Mouse (Mus musculus) 3T3-L1 (cell line): ENCODE data around the gene Bace1.

ENCODE experiments used
- DNase-seq: peaks from one replicate; pipeline ENCODE4 v3.0.0-alpha.2; 2015; ENCODE audit warnings: low read depth, low spot score

Gene Bace1

DNA sequence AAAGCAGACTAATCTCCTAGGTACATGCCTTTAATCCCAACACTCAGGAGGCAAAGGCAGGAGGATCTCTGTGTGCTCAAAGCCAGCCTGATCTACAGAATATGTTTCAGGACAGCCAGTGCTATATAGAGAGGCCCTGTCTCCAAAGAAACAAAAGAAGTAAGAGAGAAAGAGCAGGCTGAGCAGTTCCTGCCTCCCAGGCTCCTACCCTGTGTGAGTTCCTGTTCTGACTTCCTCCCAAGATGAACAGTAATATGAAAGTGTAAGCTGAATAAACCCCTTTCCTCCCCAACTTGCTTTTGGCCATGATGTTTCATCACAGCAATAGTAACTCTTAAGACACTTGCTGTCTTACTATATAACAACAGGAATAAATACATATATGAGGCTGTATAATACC, 55.3 kb downstream of the Bace1 start:
- DNase-seq: no peak

GRCm38 (mm10) chr9:45905196-45905595, 66.8 kb downstream of the Bace1 start:
- no peak for DNase-seq

DNA sequence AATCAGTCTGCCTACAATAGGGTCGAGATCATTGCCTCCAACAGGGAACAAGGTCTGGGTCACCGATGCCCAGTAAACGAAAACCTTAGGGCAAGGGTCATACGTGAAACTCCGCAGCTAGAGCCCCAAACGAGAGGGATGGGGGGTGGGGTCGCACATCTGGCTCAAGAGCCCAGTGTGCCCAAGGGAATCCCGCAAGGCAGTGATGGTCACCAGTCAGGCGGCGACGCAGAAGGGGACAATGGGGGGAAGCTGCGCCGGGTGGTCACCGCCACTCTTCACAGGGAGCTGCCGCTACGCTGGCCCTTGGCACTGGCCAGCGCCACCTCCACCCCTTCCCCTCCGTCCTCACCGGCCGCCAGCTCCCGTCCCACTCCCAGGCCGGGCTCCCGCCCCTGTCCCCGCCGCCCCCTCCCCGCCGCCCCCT, 67.4 kb downstream of the Bace1 start:
- no peak for DNase-seq

DNA sequence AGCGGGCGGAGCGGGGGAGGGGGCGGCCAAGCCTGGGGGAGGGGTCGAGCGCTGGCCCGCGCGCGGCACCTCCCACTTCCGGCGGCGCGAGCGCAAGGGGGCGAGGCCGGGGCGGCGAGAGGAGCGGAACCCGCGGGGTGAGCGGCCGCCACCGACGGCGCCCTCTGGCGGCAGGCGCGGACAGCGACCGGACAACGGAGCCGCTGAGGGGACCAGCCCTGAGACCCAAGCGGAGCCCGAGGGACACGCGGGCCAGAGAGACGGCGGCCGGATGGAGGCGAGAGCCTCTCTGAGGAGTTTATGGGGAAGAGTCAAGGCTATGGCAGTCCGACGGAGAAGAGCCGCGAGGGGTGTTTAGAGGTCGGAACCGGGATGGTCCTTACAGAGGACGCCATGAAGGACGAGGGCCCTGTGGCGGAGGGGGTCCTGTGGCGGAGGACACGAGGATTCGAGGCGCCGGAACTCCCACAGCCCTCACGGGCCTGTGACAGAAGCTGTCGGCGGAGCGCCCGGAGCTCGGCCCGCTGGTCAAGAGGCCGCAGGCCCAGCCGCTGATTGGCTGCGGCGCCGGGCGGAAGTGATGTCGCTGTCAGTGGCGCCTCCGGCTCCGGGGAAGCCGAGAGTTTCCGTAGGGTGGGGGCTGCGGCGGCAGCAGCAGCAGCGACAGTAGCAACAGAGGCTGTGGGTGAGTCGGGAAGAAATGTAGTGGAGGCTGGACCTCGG, 68.1 kb downstream of the Bace1 start, which contains the start of the genes Pcsk7 and Rnf214:
TSS of gene Pcsk7 (plus strand) at position 143 of the 723 bp plus-strand sequence.
TSS of gene Rnf214 (minus strand) at position 557 of the 723 bp plus-strand sequence.
- peak; percentile 83 for DNase-seq

- DNase-seq: peak; percentile 34
Measured at GRCm38 (mm10) chr9:45907078-45907428, 68.7 kb downstream of the Bace1 start.

- no peak for DNase-seq
Measured at GRCm38 (mm10) chr9:45910995-45911394, 72.6 kb downstream of the Bace1 start.

- peak; percentile 64 for DNase-seq
Measured at GRCm38 (mm10) chr9:45911673-45912072, 73.3 kb downstream of the Bace1 start.
